Mouse (Mus musculus): Measurements from ENCODE around the gene Stard8. TPM values are rescaled to one million over a fixed set of nuclear protein-coding genes. Genes with fewer than 3 reads are reported as not detected.
"Not testable (repeated sequence)": the region's sequence is repeated elsewhere in the genome, so short reads cannot be mapped to it uniquely, and the experiment has no call there.

Stard8 gene
- polyA plus RNA-seq (2014; fragmentation: Nextera tagmentation; extraction: Ambion mirVana), result 11.6 and 11.7 TPM in 2 replicates

- no peak for DNase-seq (ENCODE audit: low spot score)
- no peak within 1 kb of the TSS for H3K4me2 ChIP-seq (ENCODE audit: low read depth)
- no peak within 1 kb of the TSS for H3K9ac ChIP-seq (ENCODE audit: low read length)
- H3K36me3 ChIP-seq (ENCODE audit: control insufficient read depth, insufficient read depth, low read length), result no peaks in the 10 kb centered on the region
- no peak for ATAC-seq (ENCODE audit: insufficient read depth, low FRiP score, low TSS enrichment)
- 0 out of 2 replicates have a peak, but pooled peaks cover 2% of the 10 kb centered on the region for H3K27me3 ChIP-seq (ENCODE audit: control insufficient read depth, insufficient read depth, low read length)
- no peak within 1 kb of the TSS for H3K4me3 ChIP-seq (ENCODE audit: low read depth, low read length)
- no peaks in the 10 kb centered on the region for H3K9me3 ChIP-seq (ENCODE audit: control insufficient read depth, low read length)
- H3K27ac ChIP-seq (ENCODE audit: low read depth, low read length), result no peak within 1 kb of the TSS
- WGBS, result 51% methylated on average over 8 of the region's 9 CpGs
- no peaks in the 10 kb centered on the region for H3K4me1 ChIP-seq (ENCODE audit: control insufficient read depth, insufficient read depth, low read length)
Measured at GRCm38 (mm10) chrX:99003046-99003445, at the start of gene Stard8. Gene Stard8 (plus strand): TSS chrX:99003248.

- no peaks in the 10 kb centered on the region for H3K9me3 ChIP-seq (ENCODE audit: control insufficient read depth, low read length)
- ATAC-seq (ENCODE audit: insufficient read depth, low FRiP score, low TSS enrichment) (0 out of 2 replicates have a peak, but pooled peaks have one; percentile 65), DNase-seq (ENCODE audit: low spot score) (peak; percentile 51)
- H3K27me3 ChIP-seq (ENCODE audit: control insufficient read depth, insufficient read depth, low read length), result no peaks in the 10 kb centered on the region
- no peak overlapping the region for H3K27ac ChIP-seq (ENCODE audit: low read depth, low read length)
- H3K9ac ChIP-seq (ENCODE audit: low read length), result no peak overlapping the region
- no peak overlapping the region for H3K4me3 ChIP-seq (ENCODE audit: low read depth, low read length)
- no peak overlapping the region for H3K4me2 ChIP-seq (ENCODE audit: low read depth)
- WGBS, result 25% methylated on average over 6 of the region's 6 CpGs
- H3K36me3 ChIP-seq (ENCODE audit: control insufficient read depth, insufficient read depth, low read length), result no peaks in the 10 kb centered on the region
- H3K4me1 ChIP-seq (ENCODE audit: control insufficient read depth, insufficient read depth, low read length), result no peaks in the 10 kb centered on the region
Measured at GRCm38 (mm10) chrX:98953941-98954340, 49.1 kb upstream of the Stard8 start.

GRCm38 (mm10) chrX:98958287-98958686 lies 44.8 kb upstream of the Stard8 start:
- H3K4me1 ChIP-seq (ENCODE audit: control insufficient read depth, insufficient read depth, low read length), result no peaks in the 10 kb centered on the region
- WGBS, result 88% methylated on average over 9 of the region's 9 CpGs
- no peak overlapping the region for H3K9ac ChIP-seq (ENCODE audit: low read length)
- no peaks in the 10 kb centered on the region for H3K36me3 ChIP-seq (ENCODE audit: control insufficient read depth, insufficient read depth, low read length)
- H3K4me3 ChIP-seq (ENCODE audit: low read depth, low read length), result no peak overlapping the region
- no peaks in the 10 kb centered on the region for H3K9me3 ChIP-seq (ENCODE audit: control insufficient read depth, low read length)
- ATAC-seq (ENCODE audit: insufficient read depth, low FRiP score, low TSS enrichment) (no peak), DNase-seq (ENCODE audit: low spot score) (no peak)
- H3K4me2 ChIP-seq (ENCODE audit: low read depth), result no peak overlapping the region
- H3K27ac ChIP-seq (ENCODE audit: low read depth, low read length), result no peak overlapping the region
- H3K27me3 ChIP-seq (ENCODE audit: control insufficient read depth, insufficient read depth, low read length), result no peaks in the 10 kb centered on the region

- no peaks in the 10 kb centered on the region for H3K9me3 ChIP-seq (ENCODE audit: control insufficient read depth, low read length)
- no peaks in the 10 kb centered on the region for H3K4me1 ChIP-seq (ENCODE audit: control insufficient read depth, insufficient read depth, low read length)
- no peak overlapping the region for H3K4me2 ChIP-seq (ENCODE audit: low read depth)
- no peak overlapping the region for H3K27ac ChIP-seq (ENCODE audit: low read depth, low read length)
- H3K9ac ChIP-seq (ENCODE audit: low read length), result no peak overlapping the region
- WGBS, result 83% methylated on average over 4 of the region's 4 CpGs
- H3K36me3 ChIP-seq (ENCODE audit: control insufficient read depth, insufficient read depth, low read length), result no peaks in the 10 kb centered on the region
- DNase-seq (ENCODE audit: low spot score), result no peak
- H3K27me3 ChIP-seq (ENCODE audit: control insufficient read depth, insufficient read depth, low read length), result no peaks in the 10 kb centered on the region
- ATAC-seq (ENCODE audit: insufficient read depth, low FRiP score, low TSS enrichment), result no peak
- H3K4me3 ChIP-seq (ENCODE audit: low read depth, low read length), result no peak overlapping the region
Measured at GRCm38 (mm10) chrX:98959050-98959449, 44.0 kb upstream of the Stard8 start.

- ATAC-seq (ENCODE audit: insufficient read depth, low FRiP score, low TSS enrichment) (no peak), DNase-seq (ENCODE audit: low spot score) (no peak)
- no peak overlapping the region for H3K4me3 ChIP-seq (ENCODE audit: low read depth, low read length)
- H3K27ac ChIP-seq (ENCODE audit: low read depth, low read length), result no peak overlapping the region
- H3K27me3 ChIP-seq (ENCODE audit: control insufficient read depth, insufficient read depth, low read length), result no peaks in the 10 kb centered on the region
- no peaks in the 10 kb centered on the region for H3K36me3 ChIP-seq (ENCODE audit: control insufficient read depth, insufficient read depth, low read length)
- no peak overlapping the region for H3K9ac ChIP-seq (ENCODE audit: low read length)
- no peaks in the 10 kb centered on the region for H3K9me3 ChIP-seq (ENCODE audit: control insufficient read depth, low read length)
- no peaks in the 10 kb centered on the region for H3K4me1 ChIP-seq (ENCODE audit: control insufficient read depth, insufficient read depth, low read length)
- no peak overlapping the region for H3K4me2 ChIP-seq (ENCODE audit: low read depth)
Measured at GRCm38 (mm10) chrX:98963742-98964141, 39.3 kb upstream of the Stard8 start.

- DNase-seq (ENCODE audit: low spot score) (no peak), ATAC-seq (ENCODE audit: insufficient read depth, low FRiP score, low TSS enrichment) (no peak)
- no peak overlapping the region for H3K27ac ChIP-seq (ENCODE audit: low read depth, low read length)
- H3K4me1 ChIP-seq (ENCODE audit: control insufficient read depth, insufficient read depth, low read length), result no peaks in the 10 kb centered on the region
- H3K9ac ChIP-seq (ENCODE audit: low read length), result no peak overlapping the region
- H3K4me2 ChIP-seq (ENCODE audit: low read depth), result no peak overlapping the region
- no peaks in the 10 kb centered on the region for H3K9me3 ChIP-seq (ENCODE audit: control insufficient read depth, low read length)
- H3K27me3 ChIP-seq (ENCODE audit: control insufficient read depth, insufficient read depth, low read length), result no peaks in the 10 kb centered on the region
- no peaks in the 10 kb centered on the region for H3K36me3 ChIP-seq (ENCODE audit: control insufficient read depth, insufficient read depth, low read length)
- no peak overlapping the region for H3K4me3 ChIP-seq (ENCODE audit: low read depth, low read length)
Measured at GRCm38 (mm10) chrX:98964513-98964912, 38.5 kb upstream of the Stard8 start.

- H3K9ac ChIP-seq (ENCODE audit: low read length); H3K27ac ChIP-seq (ENCODE audit: low read depth, low read length); H3K4me1 ChIP-seq (ENCODE audit: control insufficient read depth, insufficient read depth, low read length); H3K9me3 ChIP-seq (ENCODE audit: control insufficient read depth, low read length); DNase-seq (ENCODE audit: low spot score); ATAC-seq (ENCODE audit: insufficient read depth, low FRiP score, low TSS enrichment); H3K27me3 ChIP-seq (ENCODE audit: control insufficient read depth, insufficient read depth, low read length); H3K4me2 ChIP-seq (ENCODE audit: low read depth); H3K36me3 ChIP-seq (ENCODE audit: control insufficient read depth, insufficient read depth, low read length); H3K4me3 ChIP-seq (ENCODE audit: low read depth, low read length): not testable (repeated sequence)
- WGBS, result 56% methylated on average over 5 of the region's 5 CpGs
Measured at GRCm38 (mm10) chrX:98986611-98987010, 16.4 kb upstream of the Stard8 start.

GRCm38 (mm10) chrX:98989574-98989973 lies 13.5 kb upstream of the Stard8 start:
- Histone ChIP-seq H3K27me3 (ENCODE audit: control insufficient read depth, insufficient read depth, low read length) (no peaks in the 10 kb centered on the region), H3K4me3 (ENCODE audit: low read depth, low read length) (no peak overlapping the region), H3K4me2 (ENCODE audit: low read depth) (no peak overlapping the region), H3K27ac (ENCODE audit: low read depth, low read length) (no peak overlapping the region), H3K4me1 (ENCODE audit: control insufficient read depth, insufficient read depth, low read length) (no peaks in the 10 kb centered on the region), H3K9ac (ENCODE audit: low read length) (no peak overlapping the region), H3K36me3 (ENCODE audit: control insufficient read depth, insufficient read depth, low read length) (no peaks in the 10 kb centered on the region), H3K9me3 (ENCODE audit: control insufficient read depth, low read length) (no peaks in the 10 kb centered on the region)
- no peak for ATAC-seq (ENCODE audit: insufficient read depth, low FRiP score, low TSS enrichment)
- DNase-seq (ENCODE audit: low spot score), result peak; percentile 49
- 47% methylated on average over 6 of the region's 6 CpGs for WGBS

- ATAC-seq (ENCODE audit: insufficient read depth, low FRiP score, low TSS enrichment), result no peak
- 93% methylated on average over 6 of the region's 6 CpGs for WGBS
- 0 out of 2 replicates have a peak, but pooled peaks cover 2% of the 10 kb centered on the region for H3K27me3 ChIP-seq (ENCODE audit: control insufficient read depth, insufficient read depth, low read length)
- no peaks in the 10 kb centered on the region for H3K9me3 ChIP-seq (ENCODE audit: control insufficient read depth, low read length)
- no peaks in the 10 kb centered on the region for H3K4me1 ChIP-seq (ENCODE audit: control insufficient read depth, insufficient read depth, low read length)
- no peak for DNase-seq (ENCODE audit: low spot score)
- no peak overlapping the region for H3K9ac ChIP-seq (ENCODE audit: low read length)
- no peak overlapping the region for H3K4me2 ChIP-seq (ENCODE audit: low read depth)
- H3K36me3 ChIP-seq (ENCODE audit: control insufficient read depth, insufficient read depth, low read length), result no peaks in the 10 kb centered on the region
- H3K27ac ChIP-seq (ENCODE audit: low read depth, low read length), result no peak overlapping the region
- H3K4me3 ChIP-seq (ENCODE audit: low read depth, low read length), result no peak overlapping the region
Measured at GRCm38 (mm10) chrX:99002065-99002464, 983 bp upstream of the Stard8 start.

Data from neural tube, embryonic 11.5 days (tissue).